Mouse (Mus musculus): ENCODE data around the gene Ubfd1. TPM values are rescaled to one million over a fixed set of nuclear protein-coding genes. Genes with fewer than 3 reads are reported as not detected.

The Ubfd1 gene
- 74.8 and 75.0 TPM in 2 replicates for polyA plus RNA-seq (2016; fragmentation: Nextera tagmentation; extraction: Ambion mirVana)

- peak within 1 kb of the TSS; percentile 93 for H3K27ac ChIP-seq (replicated peaks)
- peak; percentile 97 for DNase-seq (ENCODE audit: low spot score)
- under 1% methylated on average over 60 of the region's 60 CpGs for WGBS
- H3K27me3 ChIP-seq (replicated peaks; ENCODE audit: low read depth, poor library complexity, severe bottlenecking) = no peaks in the 10 kb centered on the region
- H3K36me3 ChIP-seq (replicated peaks) = peaks cover 46% of the 10 kb centered on the region
- peak within 1 kb of the TSS; percentile 99 for H3K4me3 ChIP-seq
- peaks cover 29% of the 10 kb centered on the region for H3K4me1 ChIP-seq
- no peaks in the 10 kb centered on the region for H3K9me3 ChIP-seq
These were observed at the start of gene Ubfd1, which contains the start of gene Ears2 for GRCm38 (mm10) chr7:122066945-122067516. Gene Ubfd1, plus strand, starts transcription at chr7:122067175. Gene Ears2, minus strand, starts transcription at chr7:122067263.

DNA sequence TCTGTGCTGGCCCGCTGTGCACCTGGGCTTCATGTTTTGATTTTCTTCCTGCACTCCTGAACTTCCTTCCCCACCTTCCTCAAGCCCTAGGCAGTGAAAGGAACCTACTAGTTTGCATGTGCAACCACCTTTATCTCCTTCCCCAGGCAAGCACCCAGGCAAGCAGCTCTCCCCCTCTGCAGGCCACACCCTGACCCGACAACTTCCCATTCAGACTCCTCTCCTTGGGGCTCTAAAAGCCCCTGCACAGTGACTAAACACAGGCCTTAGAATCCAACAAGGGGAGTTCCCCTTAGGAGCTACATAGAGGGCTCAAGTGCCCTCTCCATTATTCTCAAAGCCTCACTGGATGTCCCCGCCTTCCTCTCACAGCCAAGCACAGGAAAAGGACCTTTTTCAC lies 48.7 kb upstream of the Ubfd1 start:
- peaks cover 52% of the 10 kb centered on the region for H3K4me1 ChIP-seq
- WGBS = 72% methylated on average over 3 of the region's 3 CpGs
- peak overlapping the region; percentile 57; the same call in 1 of the 2 replicates for H3K27ac ChIP-seq (replicated peaks)
- DNase-seq (ENCODE audit: low spot score) = no peak
- no peaks in the 10 kb centered on the region for H3K9me3 ChIP-seq
- peak overlapping the region; percentile 87; the same call in 1 of the 2 replicates for H3K4me3 ChIP-seq
- peaks cover 47% of the 10 kb centered on the region for H3K36me3 ChIP-seq (replicated peaks)
- no peaks in the 10 kb centered on the region for H3K27me3 ChIP-seq (replicated peaks; ENCODE audit: low read depth, poor library complexity, severe bottlenecking)

DNA sequence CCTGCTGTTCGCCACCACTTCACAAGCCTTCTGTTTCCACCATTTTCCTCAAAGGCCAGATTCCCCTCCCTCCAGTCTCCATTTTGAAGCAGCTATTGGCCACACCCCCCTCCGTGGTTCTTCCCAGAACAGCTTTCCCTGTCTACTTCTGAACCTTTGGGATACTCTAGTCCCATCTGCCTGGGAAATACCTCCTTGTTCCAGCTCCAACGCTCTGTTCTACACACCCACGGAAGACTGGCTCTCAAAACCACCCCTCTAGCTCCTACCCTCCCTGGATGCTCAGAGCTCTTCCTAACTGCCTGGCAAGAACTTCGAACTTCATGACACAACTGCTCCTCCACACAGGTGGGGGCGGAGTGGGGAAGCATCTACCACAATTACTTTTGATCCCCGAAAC lies 48.0 kb upstream of the Ubfd1 start:
- H3K4me3 ChIP-seq = peak overlapping the region; percentile 87
- H3K4me1 ChIP-seq = peaks cover 52% of the 10 kb centered on the region
- no peaks in the 10 kb centered on the region for H3K27me3 ChIP-seq (replicated peaks; ENCODE audit: low read depth, poor library complexity, severe bottlenecking)
- WGBS = 88% methylated on average over 7 of the region's 7 CpGs
- no peaks in the 10 kb centered on the region for H3K9me3 ChIP-seq
- H3K27ac ChIP-seq (replicated peaks) = 0 out of 2 replicates have a peak overlapping the region, but pooled peaks have one; percentile 14
- no peak for DNase-seq (ENCODE audit: low spot score)
- H3K36me3 ChIP-seq (replicated peaks) = peaks cover 41% of the 10 kb centered on the region

- Histone ChIP-seq H3K4me1 (peaks cover 43% of the 10 kb centered on the region), H3K36me3 (replicated peaks) (peaks cover 35% of the 10 kb centered on the region), H3K4me3 (peak overlapping the region; percentile 87), H3K27ac (replicated peaks) (peak overlapping the region; percentile 95), H3K27me3 (replicated peaks; ENCODE audit: low read depth, poor library complexity, severe bottlenecking) (no peaks in the 10 kb centered on the region), H3K9me3 (no peaks in the 10 kb centered on the region)
- peak; percentile 37 for DNase-seq (ENCODE audit: low spot score)
- WGBS = under 1% methylated on average over 6 of the region's 6 CpGs
These were observed 46.7 kb upstream of the Ubfd1 start for GRCm38 (mm10) chr7:122020273-122020666.

- peak; percentile 93 for DNase-seq (ENCODE audit: low spot score)
- no peaks in the 10 kb centered on the region for H3K27me3 ChIP-seq (replicated peaks; ENCODE audit: low read depth, poor library complexity, severe bottlenecking)
- H3K27ac ChIP-seq (replicated peaks) = peak within 1 kb of the TSS; percentile 95
- peaks cover 29% of the 10 kb centered on the region for H3K36me3 ChIP-seq (replicated peaks)
- H3K4me1 ChIP-seq = peaks cover 38% of the 10 kb centered on the region
- no peaks in the 10 kb centered on the region for H3K9me3 ChIP-seq
- H3K4me3 ChIP-seq = peak within 1 kb of the TSS; percentile 87
- under 1% methylated on average over 50 of the region's 50 CpGs for WGBS
These were observed 46.2 kb upstream of the Ubfd1 start, which contains the start of gene Gga2 for GRCm38 (mm10) chr7:122020667-122021354. Gene Gga2, minus strand, starts transcription at chr7:122021222.

GRCm38 (mm10) chr7:122022131-122022530 lies 44.8 kb upstream of the Ubfd1 start:
- Histone ChIP-seq H3K27ac (replicated peaks) (no peak overlapping the region), H3K4me1 (peaks cover 28% of the 10 kb centered on the region), H3K27me3 (replicated peaks; ENCODE audit: low read depth, poor library complexity, severe bottlenecking) (no peaks in the 10 kb centered on the region), H3K36me3 (replicated peaks) (peaks cover 16% of the 10 kb centered on the region), H3K9me3 (no peaks in the 10 kb centered on the region), H3K4me3 (no peak overlapping the region)
- no peak for DNase-seq (ENCODE audit: low spot score)
- 94% methylated on average over 2 of the region's 2 CpGs for WGBS

GRCm38 (mm10) chr7:122033371-122033770 lies 33.6 kb upstream of the Ubfd1 start:
- no peak for DNase-seq (ENCODE audit: low spot score)
- Histone ChIP-seq H3K27ac (replicated peaks) (no peak overlapping the region), H3K27me3 (replicated peaks; ENCODE audit: low read depth, poor library complexity, severe bottlenecking) (no peaks in the 10 kb centered on the region), H3K4me1 (peaks cover 11% of the 10 kb centered on the region; the same call in 1 of the 2 replicates), H3K9me3 (no peaks in the 10 kb centered on the region), H3K36me3 (replicated peaks) (peaks cover 13% of the 10 kb centered on the region), H3K4me3 (no peak overlapping the region)
- 79% methylated on average over 3 of the region's 3 CpGs for WGBS

- H3K4me3 ChIP-seq = no peak overlapping the region
- no peak for DNase-seq (ENCODE audit: low spot score)
- peaks cover 23% of the 10 kb centered on the region for H3K36me3 ChIP-seq (replicated peaks)
- H3K9me3 ChIP-seq = no peaks in the 10 kb centered on the region
- 47% methylated on average over 2 of the region's 2 CpGs for WGBS
- H3K4me1 ChIP-seq = peaks cover 11% of the 10 kb centered on the region; the same call in 1 of the 2 replicates
- H3K27me3 ChIP-seq (replicated peaks; ENCODE audit: low read depth, poor library complexity, severe bottlenecking) = no peaks in the 10 kb centered on the region
- H3K27ac ChIP-seq (replicated peaks) = no peak overlapping the region
These were observed 32.6 kb upstream of the Ubfd1 start for GRCm38 (mm10) chr7:122034348-122034747.

DNA sequence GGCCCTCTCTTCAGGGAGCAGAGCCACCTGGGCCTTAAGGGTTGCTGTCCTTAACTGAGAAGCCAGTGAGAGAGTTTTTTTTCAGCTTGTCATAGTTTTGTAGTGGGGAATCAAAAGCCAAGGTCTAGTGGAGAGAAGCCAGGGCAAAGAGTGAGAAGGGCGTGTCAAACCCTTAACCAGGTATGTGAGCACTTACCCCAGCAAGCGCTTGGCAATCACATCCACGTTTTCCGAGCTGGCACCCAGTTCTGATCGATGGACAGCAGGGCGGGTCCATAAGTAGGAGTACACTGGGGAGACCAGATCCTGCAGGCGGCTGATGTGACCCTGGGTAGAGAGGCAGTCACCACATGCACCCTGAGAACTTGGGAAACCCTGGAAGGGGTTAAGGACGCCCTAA lies 22.9 kb upstream of the Ubfd1 start:
- Histone ChIP-seq H3K27me3 (replicated peaks; ENCODE audit: low read depth, poor library complexity, severe bottlenecking) (no peaks in the 10 kb centered on the region), H3K9me3 (no peaks in the 10 kb centered on the region), H3K36me3 (replicated peaks) (peaks cover 78% of the 10 kb centered on the region), H3K4me1 (no peaks in the 10 kb centered on the region), H3K4me3 (no peak overlapping the region), H3K27ac (replicated peaks) (no peak overlapping the region)
- WGBS = 83% methylated on average over 8 of the region's 8 CpGs
- no peak for DNase-seq (ENCODE audit: low spot score)

DNA sequence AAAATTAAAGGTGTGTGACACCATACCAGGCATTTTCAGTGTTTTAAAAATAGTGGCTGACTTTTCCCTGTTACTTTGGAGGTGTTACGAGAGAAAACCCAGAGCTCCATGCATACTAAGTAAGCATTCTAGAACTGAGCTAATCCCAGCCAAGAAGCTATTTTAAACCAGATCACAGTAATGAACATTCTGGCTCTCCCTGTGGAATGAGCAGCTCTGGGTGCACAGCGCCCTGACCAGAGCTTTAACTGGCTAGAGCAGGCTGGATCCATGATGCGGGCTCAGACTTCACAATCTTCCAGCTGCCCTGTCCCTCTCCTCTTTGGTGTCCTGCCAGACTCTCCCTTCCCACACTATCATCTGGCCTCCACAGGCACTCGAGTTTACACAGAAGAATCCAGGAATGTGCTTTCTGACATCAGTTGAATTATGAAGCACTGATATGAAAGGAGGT lies 21.8 kb upstream of the Ubfd1 start:
- no peaks in the 10 kb centered on the region for H3K27me3 ChIP-seq (replicated peaks; ENCODE audit: low read depth, poor library complexity, severe bottlenecking)
- no peak for DNase-seq (ENCODE audit: low spot score)
- H3K27ac ChIP-seq (replicated peaks) = no peak overlapping the region
- 91% methylated on average over 4 of the region's 4 CpGs for WGBS
- H3K36me3 ChIP-seq (replicated peaks) = peaks cover 74% of the 10 kb centered on the region
- no peaks in the 10 kb centered on the region for H3K4me1 ChIP-seq
- no peaks in the 10 kb centered on the region for H3K9me3 ChIP-seq
- H3K4me3 ChIP-seq = no peak overlapping the region

DNA sequence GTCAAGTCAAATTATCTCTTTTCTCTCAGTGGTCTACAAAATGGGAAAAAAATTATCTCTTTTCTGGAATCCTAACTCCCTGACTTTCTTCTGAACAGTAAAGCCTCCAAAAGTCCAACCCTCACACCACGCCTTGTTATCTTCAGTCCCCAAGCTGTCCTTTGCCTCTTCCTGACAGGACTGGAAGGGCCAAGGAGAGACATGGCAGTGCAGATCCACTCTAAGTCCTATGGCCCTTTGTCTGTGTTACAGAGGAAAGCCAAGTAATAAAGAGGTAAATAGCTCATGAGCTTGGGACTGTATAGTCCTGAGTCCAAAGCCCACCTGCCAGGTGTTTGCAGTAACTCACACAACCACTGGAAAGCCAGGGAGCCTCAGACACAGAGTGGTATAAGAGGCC lies 21.3 kb upstream of the Ubfd1 start:
- H3K4me3 ChIP-seq = no peak overlapping the region
- no peaks in the 10 kb centered on the region for H3K9me3 ChIP-seq
- H3K36me3 ChIP-seq (replicated peaks) = peaks cover 74% of the 10 kb centered on the region
- WGBS = 95% methylated on average over 1 of the region's 1 CpGs
- no peaks in the 10 kb centered on the region for H3K4me1 ChIP-seq
- no peak overlapping the region for H3K27ac ChIP-seq (replicated peaks)
- no peaks in the 10 kb centered on the region for H3K27me3 ChIP-seq (replicated peaks; ENCODE audit: low read depth, poor library complexity, severe bottlenecking)
- no peak for DNase-seq (ENCODE audit: low spot score)

GRCm38 (mm10) chr7:122046813-122047212 lies 20.2 kb upstream of the Ubfd1 start:
- WGBS = 91% methylated on average over 2 of the region's 2 CpGs
- Histone ChIP-seq H3K36me3 (replicated peaks) (peaks cover 72% of the 10 kb centered on the region), H3K27ac (replicated peaks) (no peak overlapping the region), H3K4me3 (no peak overlapping the region), H3K27me3 (replicated peaks; ENCODE audit: low read depth, poor library complexity, severe bottlenecking) (no peaks in the 10 kb centered on the region), H3K9me3 (no peaks in the 10 kb centered on the region), H3K4me1 (no peaks in the 10 kb centered on the region)
- DNase-seq (ENCODE audit: low spot score) = no peak

DNA sequence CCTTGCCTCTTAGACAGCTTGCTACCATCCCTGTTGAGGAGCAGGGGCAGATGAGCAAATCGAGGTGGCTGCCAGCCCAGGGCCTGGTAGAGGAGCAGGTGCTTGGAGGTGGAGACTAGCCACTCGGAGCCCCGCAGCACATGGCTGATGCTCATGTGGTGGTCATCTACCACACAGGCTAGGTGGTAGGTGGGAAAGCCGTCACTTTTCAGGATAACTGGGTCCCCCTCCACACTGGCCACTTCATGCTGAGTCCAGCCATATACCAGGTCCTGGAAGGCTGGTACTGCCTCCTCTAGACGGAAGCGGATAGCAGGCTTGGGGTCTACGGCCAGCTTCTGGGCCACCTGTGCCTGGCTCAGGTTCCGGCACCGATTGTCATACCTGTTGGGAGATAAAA lies 18.8 kb upstream of the Ubfd1 start:
- H3K36me3 ChIP-seq (replicated peaks) = peaks cover 72% of the 10 kb centered on the region

More for the DNA sequence above, 18.8 kb upstream of the Ubfd1 start:
- Histone ChIP-seq H3K27ac (replicated peaks) (no peak overlapping the region), H3K4me1 (no peaks in the 10 kb centered on the region), H3K4me3 (no peak overlapping the region), H3K9me3 (no peaks in the 10 kb centered on the region), H3K27me3 (replicated peaks; ENCODE audit: low read depth, poor library complexity, severe bottlenecking) (no peaks in the 10 kb centered on the region)
- DNase-seq (ENCODE audit: low spot score) = no peak
- WGBS = 92% methylated on average over 9 of the region's 9 CpGs

Data from embryonic facial prominence, embryonic 10.5 days (tissue).